Mouse (Mus musculus) heart, embryonic 10.5 days (tissue): ENCODE results near the gene Chd6. TPM values are rescaled to one million over a fixed set of nuclear protein-coding genes. Genes with fewer than 3 reads are reported as not detected.

Experiments
- DNase-seq: peaks from one replicate; pipeline ENCODE4 v3.0.0-alpha.2; 2017; ENCODE audit warnings: low spot score
- H3K27ac ChIP-seq: fragments of 300-500 bp; sonication (generic); 2 replicates; pipeline ENCODE4 v1.5.1; 2016; ENCODE audit warnings: mild to moderate bottlenecking
- H3K27me3 ChIP-seq: fragments of 300-500 bp; sonication (generic); 2 replicates; pipeline ENCODE4 v1.6.1; 2016; ENCODE audit warnings: mild to moderate bottlenecking; ENCODE audit not compliant: poor library complexity, insufficient read depth, severe bottlenecking
- H3K36me3 ChIP-seq: fragments of 300-500 bp; sonication (generic); 2 replicates; pipeline ENCODE4 v1.6.1; 2016; ENCODE audit warnings: mild to moderate bottlenecking, moderate library complexity
- H3K4me1 ChIP-seq: fragments of 300-500 bp; sonication (generic); 2 replicates; pipeline ENCODE4 v1.6.1; 2016; ENCODE audit warnings: mild to moderate bottlenecking
- H3K4me3 ChIP-seq: fragments of 300-500 bp; sonication (generic); 2 replicates; pipeline ENCODE4 v1.5.1; 2016; ENCODE audit warnings: mild to moderate bottlenecking, moderate library complexity
- H3K9me3 ChIP-seq: fragments of 300-500 bp; sonication (generic); 2 replicates; pipeline ENCODE4 v1.6.1; 2016; ENCODE audit warnings: mild to moderate bottlenecking, moderate library complexity
- WGBS: fragments of 180-500 bp; shearing (Covaris S2); methylation state at CpG from one replicate; pipeline ENCODE4 v1.1.7; 2016; 5-methylcytosine and 5-hydroxymethylcytosine counted together
- polyA plus RNA-seq: library from polyadenylated mRNA; unstranded; fragments of >200 nt; fragmentation: Nextera tagmentation; extraction: Ambion mirVana; gene quantifications from 2 replicates; pipeline ENCODE4 v1.2.1, GENCODE M21; 2016

The Chd6 gene
- polyA plus RNA-seq, 1 experiment from 2014 or later = 22.9 TPM

DNA sequence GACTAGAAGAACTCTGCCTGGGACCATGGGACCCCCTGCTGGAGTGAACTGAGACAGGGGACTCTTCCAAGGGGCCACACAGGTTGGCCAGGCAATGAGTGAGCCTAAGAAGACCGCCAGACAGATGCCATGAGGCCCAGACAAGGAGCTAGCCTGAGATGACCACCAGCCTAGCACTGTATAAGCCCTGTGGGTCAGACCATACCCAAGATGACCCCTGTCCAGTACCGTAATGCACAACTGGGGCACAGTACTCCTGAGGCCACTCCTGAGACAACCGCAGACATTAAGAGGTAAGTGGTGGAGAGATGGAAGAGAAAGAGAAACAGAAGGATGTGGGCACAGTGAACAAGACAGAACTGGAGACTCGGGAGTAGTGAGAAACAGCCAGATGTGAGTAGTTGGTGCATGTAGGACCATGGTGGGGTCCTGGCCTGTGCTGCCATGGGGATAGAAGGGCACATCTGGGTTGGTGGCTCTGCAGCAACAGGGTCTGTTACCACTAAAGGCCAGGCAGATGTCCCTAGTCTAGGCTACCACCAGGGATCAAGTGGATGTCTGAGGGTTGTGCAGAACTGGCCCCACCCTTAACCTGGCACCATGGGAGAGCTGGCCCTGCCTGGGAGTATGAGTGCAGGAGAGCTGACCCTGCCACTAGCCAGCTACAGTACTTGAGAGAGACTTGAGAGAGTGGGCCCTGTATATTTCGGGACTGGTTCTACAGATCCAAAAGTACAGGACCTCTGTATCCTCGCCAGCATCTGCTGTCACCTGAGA lies 111.7 kb downstream of the Chd6 start:
- Histone ChIP-seq H3K27ac (no peak overlapping the region), H3K9me3 (no peaks in the 10 kb centered on the region), H3K4me3 (no peak overlapping the region), H3K27me3 (no peaks in the 10 kb centered on the region), H3K36me3 (peaks cover 21% of the 10 kb centered on the region), H3K4me1 (no peaks in the 10 kb centered on the region)
- 91% methylated on average over 6 of the region's 6 CpGs for WGBS
- DNase-seq = no peak

- DNase-seq = no peak
Observed at GRCm38 (mm10) chr2:160994181-160994580, 114.7 kb downstream of the Chd6 start.

GRCm38 (mm10) chr2:160992465-160992864 lies 116.4 kb downstream of the Chd6 start:
- Histone ChIP-seq H3K9me3 (no peaks in the 10 kb centered on the region), H3K36me3 (peaks cover 47% of the 10 kb centered on the region), H3K27ac (no peak overlapping the region), H3K27me3 (no peaks in the 10 kb centered on the region), H3K4me3 (no peak overlapping the region), H3K4me1 (peaks cover 5% of the 10 kb centered on the region)
- WGBS = 89% methylated on average over 3 of the region's 3 CpGs
- DNase-seq = no peak

More at GRCm38 (mm10) chr2:160994181-160994580, 114.7 kb downstream of the Chd6 start:
- 90% methylated on average over 1 of the region's 1 CpGs for WGBS
- no peaks in the 10 kb centered on the region for H3K27me3 ChIP-seq
- H3K27ac ChIP-seq = no peak overlapping the region
- peaks cover 38% of the 10 kb centered on the region for H3K36me3 ChIP-seq
- H3K9me3 ChIP-seq = no peaks in the 10 kb centered on the region
- peaks cover 5% of the 10 kb centered on the region for H3K4me1 ChIP-seq
- no peak overlapping the region for H3K4me3 ChIP-seq

GRCm38 (mm10) chr2:160990339-160991070 lies 118.4 kb downstream of the Chd6 start:
- no peak overlapping the region for H3K27ac ChIP-seq
- no peak overlapping the region for H3K4me3 ChIP-seq
- DNase-seq = no peak
- WGBS = 66% methylated on average over 6 of the region's 6 CpGs
- no peaks in the 10 kb centered on the region for H3K9me3 ChIP-seq
- H3K36me3 ChIP-seq = peaks cover 57% of the 10 kb centered on the region
- H3K4me1 ChIP-seq = peaks cover 5% of the 10 kb centered on the region
- H3K27me3 ChIP-seq = no peaks in the 10 kb centered on the region

GRCm38 (mm10) chr2:160987503-160987902 lies 121.4 kb downstream of the Chd6 start:
- H3K27ac ChIP-seq = no peak overlapping the region
- H3K9me3 ChIP-seq = no peaks in the 10 kb centered on the region
- DNase-seq = no peak
- peaks cover 82% of the 10 kb centered on the region for H3K36me3 ChIP-seq
- H3K4me3 ChIP-seq = no peak overlapping the region
- peaks cover 5% of the 10 kb centered on the region for H3K4me1 ChIP-seq
- H3K27me3 ChIP-seq = no peaks in the 10 kb centered on the region

DNA sequence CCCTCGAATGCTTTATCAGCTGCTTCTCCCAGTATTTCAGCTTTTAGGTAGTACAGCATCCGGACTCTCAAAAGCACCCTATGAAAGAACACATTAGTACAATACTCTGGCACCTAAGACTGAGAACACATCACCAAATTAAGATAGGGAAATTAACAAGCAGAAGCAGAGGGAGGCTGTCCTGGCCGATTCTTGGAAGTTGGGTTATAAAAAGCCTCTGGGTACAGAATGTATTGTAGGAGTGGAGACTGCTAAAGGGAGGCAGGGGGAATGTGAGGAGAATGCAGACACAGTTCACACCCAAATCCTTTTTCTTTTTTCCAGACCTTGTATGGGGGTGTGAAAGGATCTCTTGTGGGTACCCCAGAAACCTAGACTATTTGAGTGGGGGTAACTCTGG lies 126.2 kb downstream of the Chd6 start:
- Histone ChIP-seq H3K36me3 (peaks cover 94% of the 10 kb centered on the region), H3K4me1 (no peaks in the 10 kb centered on the region), H3K27me3 (no peaks in the 10 kb centered on the region), H3K9me3 (no peaks in the 10 kb centered on the region), H3K27ac (no peak overlapping the region), H3K4me3 (no peak overlapping the region)
- DNase-seq = no peak
- 84% methylated on average over 3 of the region's 3 CpGs for WGBS

GRCm38 (mm10) chr2:160981791-160982190 lies 127.1 kb downstream of the Chd6 start:
- Histone ChIP-seq H3K4me3 (no peak overlapping the region), H3K4me1 (no peaks in the 10 kb centered on the region), H3K9me3 (no peaks in the 10 kb centered on the region), H3K36me3 (peaks cover 93% of the 10 kb centered on the region), H3K27me3 (no peaks in the 10 kb centered on the region), H3K27ac (no peak overlapping the region)
- no peak for DNase-seq
- 85% methylated on average over 6 of the region's 6 CpGs for WGBS

- Histone ChIP-seq H3K4me1 (no peaks in the 10 kb centered on the region), H3K27ac (no peak overlapping the region), H3K36me3 (peaks cover 72% of the 10 kb centered on the region), H3K9me3 (no peaks in the 10 kb centered on the region), H3K4me3 (no peak overlapping the region), H3K27me3 (no peaks in the 10 kb centered on the region)
- DNase-seq = no peak
- WGBS = 70% methylated on average over 1 of the region's 1 CpGs
Observed at GRCm38 (mm10) chr2:160978651-160979050, 130.2 kb downstream of the Chd6 start.

DNA sequence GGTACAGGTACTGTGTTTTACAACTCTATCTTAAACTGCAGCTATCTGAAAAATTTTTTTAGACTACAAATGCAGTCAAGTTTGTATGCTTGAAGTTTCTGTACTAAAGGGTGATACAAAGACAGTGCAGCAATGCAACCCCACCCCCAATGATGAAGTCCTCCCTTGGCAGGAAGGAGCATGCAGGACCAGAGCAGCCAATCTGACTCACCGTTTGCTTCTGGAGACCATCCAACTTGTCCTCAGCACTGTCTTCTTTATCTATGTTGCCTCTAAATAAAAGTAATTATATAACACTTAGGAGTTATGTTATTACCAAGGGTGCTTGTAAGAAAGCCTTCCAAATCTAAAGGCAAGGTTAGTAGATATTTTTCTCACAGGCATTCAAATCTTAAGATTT lies 131.6 kb downstream of the Chd6 start:
- DNase-seq = no peak
- Histone ChIP-seq H3K36me3 (peaks cover 71% of the 10 kb centered on the region), H3K4me3 (no peak overlapping the region), H3K27me3 (no peaks in the 10 kb centered on the region), H3K4me1 (no peaks in the 10 kb centered on the region), H3K27ac (no peak overlapping the region), H3K9me3 (no peaks in the 10 kb centered on the region)
- WGBS = 83% methylated on average over 1 of the region's 1 CpGs

GRCm38 (mm10) chr2:160973648-160974215 lies 135.1 kb downstream of the Chd6 start:
- Histone ChIP-seq H3K4me3 (no peak overlapping the region), H3K4me1 (no peaks in the 10 kb centered on the region), H3K36me3 (peaks cover 61% of the 10 kb centered on the region), H3K27ac (no peak overlapping the region), H3K27me3 (no peaks in the 10 kb centered on the region), H3K9me3 (no peaks in the 10 kb centered on the region)
- DNase-seq = no peak
- 83% methylated on average over 5 of the region's 5 CpGs for WGBS

DNA sequence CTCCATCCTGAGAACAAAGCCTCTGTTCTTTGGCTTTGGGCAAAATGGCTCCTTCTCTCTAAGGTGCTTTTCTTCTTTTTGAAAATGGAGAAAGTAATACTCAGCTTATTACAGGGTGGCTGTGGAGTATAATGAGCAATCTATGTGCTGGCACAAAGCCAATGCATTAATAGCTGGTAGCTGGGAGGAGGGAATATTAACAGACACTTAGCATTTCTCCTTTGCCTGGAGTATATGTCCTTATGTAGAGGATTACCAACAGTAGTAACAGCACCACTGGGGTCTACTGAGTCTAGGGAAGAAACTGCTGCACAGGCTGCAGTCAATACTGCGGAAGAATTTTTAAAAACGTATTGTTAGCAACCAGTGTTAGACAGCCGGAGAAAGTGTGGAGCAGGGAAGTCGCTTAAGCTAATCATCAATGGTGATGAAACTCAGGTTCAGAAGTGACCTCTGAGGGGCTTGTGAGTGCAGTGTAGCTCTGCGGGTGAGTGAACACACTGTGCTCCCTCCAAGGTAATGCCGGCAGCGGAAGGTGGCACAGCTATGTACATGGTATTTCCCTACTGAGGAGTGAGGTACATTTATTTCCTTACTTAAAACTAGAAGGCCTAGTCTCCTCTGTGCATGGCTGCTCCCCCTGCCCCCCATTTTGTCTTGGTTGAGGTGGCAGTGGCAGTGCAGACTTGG lies 136.6 kb downstream of the Chd6 start:
- no peak for DNase-seq
- Histone ChIP-seq H3K9me3 (no peaks in the 10 kb centered on the region), H3K36me3 (peaks cover 60% of the 10 kb centered on the region), H3K27ac (no peak overlapping the region), H3K27me3 (no peaks in the 10 kb centered on the region), H3K4me1 (no peaks in the 10 kb centered on the region), H3K4me3 (no peak overlapping the region)
- 94% methylated on average over 7 of the region's 7 CpGs for WGBS

DNA sequence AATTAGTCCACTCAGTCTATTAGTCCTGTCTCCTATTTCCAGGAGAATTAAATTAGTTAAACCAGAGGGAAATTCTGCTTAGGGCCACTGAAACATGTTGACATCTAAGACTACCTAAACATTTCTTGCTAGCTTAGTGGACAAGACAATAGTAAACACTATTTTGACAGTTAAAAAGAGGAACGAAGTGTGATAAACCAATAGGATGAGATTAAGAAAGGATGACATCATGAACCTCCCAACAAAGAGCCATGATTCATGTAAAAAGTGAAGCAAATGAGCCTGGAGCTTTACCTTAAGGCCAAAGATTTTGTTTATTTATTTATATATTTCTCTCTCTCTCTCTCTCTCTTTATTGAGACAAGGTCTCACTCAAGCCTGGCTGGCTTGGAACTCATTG lies 146.7 kb downstream of the Chd6 start:
- DNase-seq = no peak
- WGBS = 82% methylated on average over 1 of the region's 1 CpGs
- Histone ChIP-seq H3K27ac (no peak overlapping the region), H3K27me3 (no peaks in the 10 kb centered on the region), H3K4me3 (no peak overlapping the region), H3K36me3 (peaks cover 74% of the 10 kb centered on the region), H3K4me1 (no peaks in the 10 kb centered on the region), H3K9me3 (no peaks in the 10 kb centered on the region)
